Mouse (Mus musculus) heart, postnatal 0 days (tissue): ENCODE measurements around the gene Prm3. TPM values are rescaled to one million over a fixed set of nuclear protein-coding genes. Genes with fewer than 3 reads are reported as not detected.

Experiments used
- ATAC-seq: fragments of 200-750 bp; cut with Nextera tagmentation; 2 replicates; pipeline ENCODE4 v1.8.0; 2017; ENCODE audit warnings: low read depth, moderate number of reproducible peaks, moderate library complexity; ENCODE audit not compliant: insufficient read depth
- DNase-seq: peaks from one replicate; pipeline ENCODE4 v3.0.0-alpha.2; 2016; ENCODE audit warnings: low spot score
- H3K27ac ChIP-seq: fragments of 300-500 bp; sonication (generic); 2 replicates; pipeline ENCODE4 v1.5.1; 2014; ENCODE audit warnings: low read depth, mild to moderate bottlenecking
- H3K27me3 ChIP-seq: fragments of 300-500 bp; sonication (generic); 2 replicates; pipeline ENCODE4 v1.6.1; 2014; ENCODE audit warnings: low read length, mixed read lengths; ENCODE audit not compliant: control insufficient read depth, insufficient read depth
- H3K36me3 ChIP-seq: fragments of 300-500 bp; sonication (generic); replicated peaks from 2 replicates; pipeline ENCODE4 v1.6.1; 2014; ENCODE audit warnings: low read length, mixed read lengths; ENCODE audit not compliant: control insufficient read depth, insufficient read depth
- H3K4me1 ChIP-seq: fragments of 300-500 bp; sonication (generic); 2 replicates; pipeline ENCODE4 v1.6.1; 2014; ENCODE audit warnings: antibody characterized with exemption; ENCODE audit not compliant: control insufficient read depth, insufficient read depth
- H3K4me2 ChIP-seq: fragments of 300-500 bp; sonication (generic); 2 replicates; pipeline ENCODE4 v1.6.1; 2014; ENCODE audit warnings: low read depth, mild to moderate bottlenecking, low read length, moderate library complexity
- H3K4me3 ChIP-seq: fragments of 300-500 bp; sonication (generic); 2 replicates; pipeline ENCODE4 v1.5.1; 2014; ENCODE audit warnings: low read depth, low read length
- H3K9ac ChIP-seq: fragments of 300-500 bp; sonication (generic); replicated peaks from 2 replicates; pipeline ENCODE4 v1.6.1; 2014; ENCODE audit warnings: low read depth, low read length, mixed read lengths
- H3K9me3 ChIP-seq: fragments of 300-500 bp; sonication (generic); replicated peaks from 2 replicates; pipeline ENCODE4 v1.6.1; 2016; ENCODE audit warnings: low read length; ENCODE audit not compliant: control insufficient read depth
- CTCF ChIP-seq: IDR thresholded peaks from 2 replicates; pipeline ENCODE4 v1.5.1; 2016; ENCODE audit warnings: antibody characterized with exemption, control low read depth, low read depth
- EP300 ChIP-seq: IDR thresholded peaks from 2 replicates; pipeline ENCODE4 v1.6.1; 2016; ENCODE audit warnings: antibody characterized with exemption, low read depth
- WGBS: fragments of 180-500 bp; shearing (Covaris S2); extraction: QIAGEN DNeasy Blood & Tissue Kit; methylation state at CpG from one replicate; pipeline ENCODE4 v1.1.7; 2014; 5-methylcytosine and 5-hydroxymethylcytosine counted together
- polyA plus RNA-seq: library from polyadenylated mRNA; unstranded; fragments of >200 nt; fragmentation: Nextera tagmentation; extraction: Ambion mirVana; gene quantifications from 2 replicates; pipeline ENCODE4 v1.2.1, GENCODE M21; 2015
- total RNA-seq: library from RNA; depleted of rRNA; stranded (reverse); fragments of >200 nt; gene quantifications from 2 replicates; pipeline ENCODE4 v1.2.3, GENCODE M21; 2014; ENCODE audit warnings: low replicate concordance

The Prm3 gene
- total and polyA plus RNA-seq, 2 experiments from 2014 or later = not detected

GRCm38 (mm10) chr16:10836388-10836787 lies 45.7 kb upstream of the Prm3 start:
- Histone ChIP-seq H3K4me2 (no peak overlapping the region), H3K9ac (no peak overlapping the region), H3K36me3 (no peaks in the 10 kb centered on the region), H3K27me3 (no peaks in the 10 kb centered on the region), H3K27ac (peak overlapping the region; percentile 57; the same call in 1 of the 2 replicates), H3K9me3 (no peaks in the 10 kb centered on the region), H3K4me1 (peaks cover 26% of the 10 kb centered on the region), H3K4me3 (no peak overlapping the region)
- DNase-seq (no peak), ATAC-seq (no peak)
- WGBS = 89% methylated on average over 3 of the region's 3 CpGs
- no peak for TF ChIP-seq CTCF
- no peak for TF ChIP-seq EP300

GRCm38 (mm10) chr16:10834911-10835587 lies 44.3 kb upstream of the Prm3 start, which contains the start of gene Rmi2:
Gene Rmi2, plus strand, starts transcription at chr16:10835059.
- WGBS = under 1% methylated on average over 65 of the region's 69 CpGs

GRCm38 (mm10) chr16:10834542-10834910 lies 43.8 kb upstream of the Prm3 start:
- peak overlapping the region; percentile 79 for H3K4me3 ChIP-seq
- H3K9ac ChIP-seq = no peak overlapping the region
- DNase-seq (no peak), ATAC-seq (no peak)
- H3K36me3 ChIP-seq = no peaks in the 10 kb centered on the region
- WGBS = 2% methylated on average over 12 of the region's 12 CpGs
- peak overlapping the region; percentile 96 for H3K4me2 ChIP-seq
- peaks cover 24% of the 10 kb centered on the region for H3K4me1 ChIP-seq
- no peak for TF ChIP-seq CTCF
- no peak for TF ChIP-seq EP300
- H3K27me3 ChIP-seq = no peaks in the 10 kb centered on the region
- H3K9me3 ChIP-seq = no peaks in the 10 kb centered on the region
- peak overlapping the region; percentile 26; the same call in 1 of the 2 replicates for H3K27ac ChIP-seq

More at GRCm38 (mm10) chr16:10834911-10835587, 44.3 kb upstream of the Prm3 start, which contains the start of gene Rmi2:
- DNase-seq = peak; percentile 83
- ATAC-seq = peak; percentile 87
- H3K4me2 ChIP-seq = peak within 1 kb of the TSS; percentile 96
- TF ChIP-seq EP300 = no peak
- no peak for TF ChIP-seq CTCF
- peak within 1 kb of the TSS; percentile 79 for H3K4me3 ChIP-seq
- H3K36me3 ChIP-seq = no peaks in the 10 kb centered on the region
- H3K27ac ChIP-seq = peak within 1 kb of the TSS; percentile 57
- peak within 1 kb of the TSS; percentile 57 for H3K9ac ChIP-seq
- no peaks in the 10 kb centered on the region for H3K9me3 ChIP-seq
- no peaks in the 10 kb centered on the region for H3K27me3 ChIP-seq
- H3K4me1 ChIP-seq = peaks cover 26% of the 10 kb centered on the region

- Histone ChIP-seq H3K4me2 (no peak overlapping the region), H3K27me3 (no peaks in the 10 kb centered on the region), H3K36me3 (no peaks in the 10 kb centered on the region), H3K4me1 (no peaks in the 10 kb centered on the region), H3K9me3 (no peaks in the 10 kb centered on the region), H3K4me3 (no peak overlapping the region), H3K9ac (no peak overlapping the region), H3K27ac (no peak overlapping the region; the same call in 1 of the 2 replicates)
- no peak for ATAC-seq
- DNase-seq = no peak
- TF ChIP-seq CTCF (no peak), EP300 (no peak)
- 70% methylated on average over 4 of the region's 4 CpGs for WGBS
Measured at GRCm38 (mm10) chr16:10828461-10828805, 37.7 kb upstream of the Prm3 start.

GRCm38 (mm10) chr16:10827766-10828460 lies 37.2 kb upstream of the Prm3 start:
- Histone ChIP-seq H3K9ac (no peak overlapping the region), H3K36me3 (no peaks in the 10 kb centered on the region), H3K9me3 (no peaks in the 10 kb centered on the region), H3K27me3 (no peaks in the 10 kb centered on the region), H3K4me1 (no peaks in the 10 kb centered on the region), H3K4me3 (no peak overlapping the region), H3K27ac (peak overlapping the region; percentile 65; the same call in 1 of the 2 replicates), H3K4me2 (no peak overlapping the region)
- DNase-seq (no peak), ATAC-seq (no peak)
- TF ChIP-seq EP300 (no peak), CTCF (no peak)
- WGBS = 77% methylated on average over 7 of the region's 7 CpGs
